Mouse (Mus musculus): Measurements from ENCODE around the gene Cdca8.

- TF ChIP-seq EP300 (IDR thresholded peaks at IDR 0.05; ENCODE audit: low read depth) (no peak), CTCF (IDR thresholded peaks at IDR 0.05; ENCODE audit: low read depth) (no peak)
These were observed 48.3 kb downstream of the Cdca8 start for GRCm38 (mm10) chr4:124890831-124891230.

Data from heart, postnatal 0 days (tissue).